Mouse (Mus musculus): Measurements from ENCODE around the gene Hspa2. TPM values are rescaled to one million over a fixed set of nuclear protein-coding genes. Genes with fewer than 3 reads are reported as not detected.

Hspa2 gene
- total and polyA plus RNA-seq, 3 experiments = 3.4 to 5.3 (median 3.8) TPM

DNA sequence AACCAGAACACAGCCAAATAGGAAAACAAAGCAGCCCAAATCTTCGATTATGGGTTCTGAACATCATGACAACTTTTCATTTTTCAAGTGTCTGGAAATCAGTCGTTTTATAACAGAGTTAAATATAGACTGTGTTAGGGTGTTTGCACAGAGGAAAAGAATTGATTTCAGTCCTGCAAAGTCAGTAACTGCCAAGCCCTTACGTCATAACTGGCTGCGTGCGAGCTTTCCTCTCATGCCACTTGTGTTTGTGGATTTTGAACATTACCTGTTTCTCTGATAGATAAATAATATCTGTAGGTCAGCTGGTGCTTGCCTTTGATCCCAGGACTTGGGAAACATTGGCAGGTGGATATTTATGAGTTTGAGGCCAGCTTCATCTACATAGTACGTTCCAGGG is 27.5 kb downstream of the Hspa2 start:
- no peaks in the 10 kb centered on the region for H3K27me3 ChIP-seq (replicated peaks)
- DNase-seq (ENCODE audit: extremely low read depth) = no peak
- no peaks in the 10 kb centered on the region for H3K79me2 ChIP-seq (replicated peaks; ENCODE audit: control insufficient read depth, extremely low read depth, insufficient read depth, poor library complexity, severe bottlenecking)
- no peak overlapping the region for H3K4me2 ChIP-seq (ENCODE audit: insufficient read depth, low read depth, poor library complexity, severe bottlenecking)
- dilution Hi-C loops (cut with MboI; ENCODE audit: extremely low pct_ligation_motif_present, extremely low pct_unique_long_range_greater_than_20kb, low sequenced_read_pairs) = no loop called here
- H3K4me1 ChIP-seq (ENCODE audit: control insufficient read depth in 1 of 2, insufficient read depth in 2 of 2) = peaks cover 0 to 7% of the 10 kb centered on the region in 2 experiments; a peak in 1 of 4 replicates
- in situ Hi-C loops (cut with MboI; ENCODE audit: low pct_ligation_motif_present, low pct_unique_long_range_greater_than_20kb, low sequenced_read_pairs) = no loop called here
- H3K36me3 ChIP-seq (replicated peaks in 1 of 2; ENCODE audit: control insufficient read depth in 1 of 2, insufficient read depth in 1 of 2, low read length in 1 of 2) = no peaks in the 10 kb centered on the region
- H3K4me3 ChIP-seq (replicated peaks in 1 of 3; ENCODE audit: low read depth in 2 of 3, low read length in 2 of 3, poor library complexity in 1 of 3) = no peak overlapping the region
- H3K9me3 ChIP-seq (replicated peaks; ENCODE audit: low read length) = no peaks in the 10 kb centered on the region
- no peak for TF ChIP-seq MAZ (IDR thresholded peaks at IDR 0.05; ENCODE audit: low read depth, low read length)
- no peak for TF ChIP-seq ELF1 (IDR thresholded peaks at IDR 0.05; ENCODE audit: low read depth, low read length)
- TF ChIP-seq SIN3A (IDR thresholded peaks at IDR 0.05; ENCODE audit: low read length) = no peak
- TF ChIP-seq SMC3 (IDR thresholded peaks at IDR 0.05; ENCODE audit: low read depth, low read length) = no peak
- TF ChIP-seq RCOR1 (conservative IDR thresholded peaks at IDR 0.05; ENCODE audit: low read depth, low read length) = no peak
- no peak for TF ChIP-seq MAX (IDR thresholded peaks at IDR 0.05; ENCODE audit: low read length)
- TF ChIP-seq ZNF384 (IDR thresholded peaks at IDR 0.05; ENCODE audit: low read depth, low read length) = no peak
- TF ChIP-seq NRF1 (IDR thresholded peaks at IDR 0.05; ENCODE audit: low read depth, low read length) = no peak
- TF ChIP-seq CHD2 (IDR thresholded peaks at IDR 0.05; ENCODE audit: low read length) = no peak
- no peak overlapping the region for H3K9ac ChIP-seq (ENCODE audit: insufficient read depth, low read depth)
- H3K27ac ChIP-seq (ENCODE audit: insufficient read depth, low read depth) = no peak overlapping the region

DNA sequence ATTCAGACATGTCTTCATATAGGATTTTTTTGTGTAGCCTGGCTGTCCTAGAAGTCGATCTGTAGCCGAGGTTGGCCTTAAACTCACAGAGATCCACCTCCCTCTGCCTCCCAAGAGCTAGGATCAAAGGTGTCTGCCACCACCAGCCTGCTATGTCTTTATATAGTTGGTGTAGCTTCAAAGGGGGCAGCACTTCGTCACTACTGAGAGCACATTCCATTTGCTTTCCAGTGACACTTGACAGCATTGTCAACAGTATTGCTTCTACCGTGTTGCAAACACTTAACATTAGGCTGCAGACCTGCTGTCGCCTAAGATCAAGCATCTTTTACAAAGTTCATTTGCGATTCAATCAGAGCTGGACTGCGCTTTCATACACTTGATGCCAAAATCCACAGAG is 30.1 kb downstream of the Hspa2 start:
- Histone ChIP-seq H3K9me3 (replicated peaks; ENCODE audit: low read length) (no peaks in the 10 kb centered on the region), H3K36me3 (replicated peaks in 1 of 2; ENCODE audit: control insufficient read depth in 1 of 2, insufficient read depth in 1 of 2, low read length in 1 of 2) (no peaks in the 10 kb centered on the region), H3K9ac (ENCODE audit: insufficient read depth, low read depth) (no peak overlapping the region), H3K4me2 (ENCODE audit: insufficient read depth, low read depth, poor library complexity, severe bottlenecking) (no peak overlapping the region), H3K4me3 (replicated peaks in 1 of 3; ENCODE audit: low read depth in 2 of 3, low read length in 2 of 3, poor library complexity in 1 of 3) (no peak overlapping the region), H3K4me1 (ENCODE audit: control insufficient read depth in 1 of 2, insufficient read depth in 2 of 2) (peaks cover 2 to 15% of the 10 kb centered on the region in 2 experiments; a peak in 3 of 4 replicates), H3K27ac (ENCODE audit: insufficient read depth, low read depth) (no peak overlapping the region), H3K79me2 (replicated peaks; ENCODE audit: control insufficient read depth, extremely low read depth, insufficient read depth, poor library complexity, severe bottlenecking) (no peaks in the 10 kb centered on the region), H3K27me3 (replicated peaks) (no peaks in the 10 kb centered on the region)
- TF ChIP-seq TCF12 (IDR thresholded peaks at IDR 0.05; ENCODE audit: low read depth, low read length) = no peak
- TF ChIP-seq HCFC1 (IDR thresholded peaks at IDR 0.05; ENCODE audit: low read depth, low read length) = no peak
- no peak for TF ChIP-seq RCOR1 (conservative IDR thresholded peaks at IDR 0.05; ENCODE audit: low read depth, low read length)
- TF ChIP-seq ZC3H11A (IDR thresholded peaks at IDR 0.05; ENCODE audit: low read depth, low read length) = no peak
- no peak for TF ChIP-seq CHD2 (IDR thresholded peaks at IDR 0.05; ENCODE audit: low read length)
- TF ChIP-seq JUN (IDR thresholded peaks at IDR 0.05; ENCODE audit: insufficient read depth, low read depth, low read length) = no peak
- TF ChIP-seq E2F4 (IDR thresholded peaks at IDR 0.05; ENCODE audit: insufficient replicate concordance, low read depth, low read length) = no peak
- TF ChIP-seq PAX5 (IDR thresholded peaks at IDR 0.05; ENCODE audit: low read length) = no peak
- TF ChIP-seq POLR2A (IDR thresholded peaks at IDR 0.05; ENCODE audit: low read depth, low read length) = no peak
- TF ChIP-seq SIN3A (IDR thresholded peaks at IDR 0.05; ENCODE audit: low read length) = no peak
- no peak for TF ChIP-seq CHD1 (IDR thresholded peaks at IDR 0.05; ENCODE audit: low read depth, low read length)
- TF ChIP-seq KAT2A (IDR thresholded peaks at IDR 0.05; ENCODE audit: insufficient replicate concordance, low read length) = no peak
- dilution Hi-C loops (cut with MboI; ENCODE audit: extremely low pct_ligation_motif_present, extremely low pct_unique_long_range_greater_than_20kb, low sequenced_read_pairs) (no loop called here), in situ Hi-C loops (cut with MboI; ENCODE audit: low pct_ligation_motif_present, low pct_unique_long_range_greater_than_20kb, low sequenced_read_pairs) (no loop called here)
- no peak for DNase-seq (ENCODE audit: extremely low read depth)

All from CH12.LX (cell line).